Mouse (Mus musculus) midbrain, embryonic 15.5 days (tissue): ENCODE results near the gene Ppif. TPM values are rescaled to one million over a fixed set of nuclear protein-coding genes. Genes with fewer than 3 reads are reported as not detected.
A peak's percentile ranks its signal among the peaks of the same experiment; 100 is the strongest.

ENCODE experiments used
- ATAC-seq: fragments of 200-750 bp; cut with Nextera tagmentation; replicated peaks from 2 replicates; pipeline ENCODE4 v1.8.0; 2017; ENCODE audit warnings: moderate TSS enrichment
- H3K27ac ChIP-seq: fragments of 300-500 bp; sonication (generic); 2 replicates; pipeline ENCODE4 v1.5.1; 2015; ENCODE audit warnings: mild to moderate bottlenecking, inconsistent platforms
- H3K27me3 ChIP-seq: fragments of 300-500 bp; sonication (generic); replicated peaks from 2 replicates; pipeline ENCODE4 v1.6.1; 2015; ENCODE audit warnings: inconsistent platforms
- H3K36me3 ChIP-seq: fragments of 300-500 bp; sonication (generic); replicated peaks from 2 replicates; pipeline ENCODE4 v1.6.1; 2015; ENCODE audit warnings: inconsistent platforms
- H3K4me1 ChIP-seq: fragments of 300-500 bp; sonication (generic); 2 replicates; pipeline ENCODE4 v1.6.1; 2015; ENCODE audit warnings: inconsistent platforms
- H3K4me2 ChIP-seq: fragments of 300-500 bp; sonication (generic); 2 replicates; pipeline ENCODE4 v1.6.1; 2015; ENCODE audit warnings: inconsistent platforms, mild to moderate bottlenecking, moderate library complexity
- H3K4me3 ChIP-seq: fragments of 300-500 bp; sonication (generic); 2 replicates; pipeline ENCODE4 v1.5.1; 2015; ENCODE audit warnings: mild to moderate bottlenecking, inconsistent platforms
- H3K9ac ChIP-seq: fragments of 300-500 bp; sonication (generic); 2 replicates; pipeline ENCODE4 v1.6.1; 2015; ENCODE audit warnings: mild to moderate bottlenecking, inconsistent platforms
- H3K9me3 ChIP-seq: fragments of 300-500 bp; sonication (generic); 2 replicates; pipeline ENCODE4 v1.6.1; 2016; ENCODE audit warnings: inconsistent platforms
- WGBS: fragments of 180-500 bp; shearing (Covaris S2); methylation state at CpG from one replicate; pipeline ENCODE4 v1.1.7; 2015; ENCODE audit warnings: mixed read lengths; 5-methylcytosine and 5-hydroxymethylcytosine counted together
- polyA plus RNA-seq: library from polyadenylated mRNA; unstranded; fragments of >200 nt; fragmentation: Nextera tagmentation; extraction: Ambion mirVana; gene quantifications from 2 replicates; pipeline ENCODE4 v1.2.1, GENCODE M21; 2015

Ppif gene
- polyA plus RNA-seq: 30.6 and 32.0 TPM in 2 replicates

DNA sequence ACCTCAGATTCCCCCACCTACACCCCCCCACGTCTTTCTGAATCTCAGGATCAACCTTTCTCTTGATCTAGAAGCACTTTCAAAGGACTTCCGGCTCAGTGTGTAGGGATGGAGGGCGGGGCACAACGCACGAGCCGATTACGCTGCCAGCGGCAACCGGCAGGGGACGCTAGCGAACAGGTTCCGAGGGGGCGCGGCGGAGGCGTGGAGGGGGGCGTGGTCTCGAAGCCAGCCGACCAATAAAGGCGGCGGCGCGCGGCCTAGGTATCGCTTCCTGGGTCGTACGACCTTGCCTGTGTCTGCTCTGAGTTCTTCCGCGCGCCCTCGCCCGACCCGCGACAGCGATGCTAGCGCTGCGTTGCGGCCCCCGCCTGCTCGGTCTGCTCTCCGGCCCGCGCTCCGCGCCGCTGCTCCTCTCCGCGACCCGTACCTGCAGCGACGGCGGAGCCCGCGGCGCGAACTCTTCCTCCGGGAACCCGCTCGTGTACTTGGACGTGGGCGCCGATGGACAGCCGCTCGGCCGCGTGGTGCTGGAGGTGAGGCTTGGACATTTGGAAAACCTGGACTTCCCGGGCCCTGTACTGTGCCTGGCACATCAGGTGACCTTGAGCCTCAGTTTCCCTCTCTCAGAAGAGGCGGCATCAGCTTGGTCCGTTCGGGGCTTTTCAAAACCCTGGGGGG lies at the start of gene Ppif:
Gene Ppif (plus strand): TSS at position 267 of the 681 bp plus-strand sequence.
- peak; percentile 94 for ATAC-seq
- Histone ChIP-seq H3K36me3 (peaks cover 13% of the 10 kb centered on the region; the same call in 1 of the 2 replicates), H3K27me3 (no peaks in the 10 kb centered on the region), H3K4me2 (peak within 1 kb of the TSS; percentile 83), H3K4me1 (peaks cover 26% of the 10 kb centered on the region), H3K9ac (peak within 1 kb of the TSS; percentile 75), H3K27ac (peak within 1 kb of the TSS; percentile 71), H3K4me3 (peak within 1 kb of the TSS; percentile 78), H3K9me3 (no peaks in the 10 kb centered on the region)
- WGBS: 0% methylated on average over 67 of the region's 70 CpGs

DNA sequence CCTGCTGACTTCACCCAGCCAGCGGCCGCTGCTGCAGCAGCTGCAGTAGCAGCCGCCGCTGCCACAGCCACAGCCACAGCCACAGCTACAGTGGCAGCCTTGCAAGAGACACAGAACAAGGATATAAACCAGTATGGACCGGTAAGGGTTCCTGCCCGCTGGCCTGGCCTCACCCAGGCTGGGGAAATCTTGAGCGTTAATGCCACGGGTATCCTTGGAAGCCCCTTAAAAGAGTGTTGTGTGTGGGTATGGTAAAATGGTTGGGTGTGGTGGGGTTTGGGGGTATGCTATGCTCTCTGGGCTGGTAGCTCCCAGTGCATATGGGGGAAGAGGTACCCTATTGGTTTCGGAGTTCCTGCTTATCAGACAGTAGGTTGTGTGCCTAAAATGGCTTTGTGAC lies 48.2 kb upstream of the Ppif start:
- H3K27me3 ChIP-seq: no peaks in the 10 kb centered on the region
- 84% methylated on average over 9 of the region's 9 CpGs for WGBS
- H3K9ac ChIP-seq: no peak overlapping the region
- no peak overlapping the region for H3K4me2 ChIP-seq
- no peaks in the 10 kb centered on the region for H3K9me3 ChIP-seq
- peaks cover 2% of the 10 kb centered on the region; the same call in 1 of the 2 replicates for H3K4me1 ChIP-seq
- no peak for ATAC-seq
- no peak overlapping the region for H3K4me3 ChIP-seq
- peaks cover 56% of the 10 kb centered on the region for H3K36me3 ChIP-seq
- peak overlapping the region; percentile 14; the same call in 1 of the 2 replicates for H3K27ac ChIP-seq

DNA sequence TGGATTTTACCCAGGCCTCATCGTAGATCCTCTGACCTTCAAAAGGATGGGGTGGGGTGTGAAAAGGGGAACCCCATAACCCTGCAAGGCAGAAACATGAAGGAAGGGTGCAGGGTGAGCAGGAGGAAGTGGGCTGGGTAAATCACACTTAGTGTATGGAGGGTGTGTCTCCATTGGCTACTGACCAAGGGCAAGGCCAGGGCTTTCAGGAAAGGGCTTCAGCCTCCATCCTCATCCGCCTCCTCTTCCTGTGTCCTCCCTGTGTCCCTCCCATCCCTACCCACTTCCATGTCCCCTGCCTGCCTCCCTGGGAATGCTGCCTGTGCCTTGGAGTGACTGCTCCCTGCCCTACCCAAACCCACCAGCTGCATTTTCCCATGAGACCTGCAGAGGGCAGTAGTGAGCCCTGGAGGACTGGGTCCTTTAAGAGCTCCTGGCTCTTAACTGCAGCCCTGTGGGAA lies 47.8 kb upstream of the Ppif start:
- Histone ChIP-seq H3K4me2 (no peak overlapping the region), H3K36me3 (peaks cover 61% of the 10 kb centered on the region), H3K4me3 (no peak overlapping the region), H3K4me1 (no peaks in the 10 kb centered on the region; the same call in 1 of the 2 replicates), H3K27me3 (no peaks in the 10 kb centered on the region), H3K27ac (0 out of 2 replicates have a peak overlapping the region, but pooled peaks have one; percentile 27), H3K9ac (no peak overlapping the region), H3K9me3 (no peaks in the 10 kb centered on the region)
- WGBS: 66% methylated on average over 2 of the region's 2 CpGs
- ATAC-seq: peak; percentile 26; the same call in 1 of the 2 replicates

DNA sequence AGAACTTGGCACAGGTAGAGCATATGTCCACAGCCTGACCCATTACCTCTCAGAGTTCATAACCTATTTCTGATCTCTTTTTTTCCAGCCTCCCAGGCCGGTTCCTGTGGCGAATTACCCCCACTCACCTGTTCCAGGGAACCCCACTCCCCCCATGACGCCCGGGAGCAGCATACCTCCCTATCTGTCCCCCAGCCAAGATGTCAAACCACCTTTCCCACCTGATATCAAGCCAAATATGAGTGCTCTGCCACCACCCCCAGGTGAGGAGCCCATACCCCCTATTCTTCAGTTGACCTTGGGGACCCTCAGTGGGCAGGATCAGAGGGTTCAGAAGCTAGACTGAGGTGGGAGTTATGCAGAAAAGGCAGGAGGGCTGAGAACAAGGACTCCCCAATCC lies 42.8 kb upstream of the Ppif start:
- Histone ChIP-seq H3K9ac (no peak overlapping the region), H3K4me2 (no peak overlapping the region), H3K27me3 (no peaks in the 10 kb centered on the region), H3K27ac (no peak overlapping the region), H3K36me3 (peaks cover 91% of the 10 kb centered on the region), H3K4me1 (no peaks in the 10 kb centered on the region), H3K9me3 (no peaks in the 10 kb centered on the region), H3K4me3 (no peak overlapping the region)
- no peak for ATAC-seq
- WGBS: 95% methylated on average over 4 of the region's 4 CpGs

DNA sequence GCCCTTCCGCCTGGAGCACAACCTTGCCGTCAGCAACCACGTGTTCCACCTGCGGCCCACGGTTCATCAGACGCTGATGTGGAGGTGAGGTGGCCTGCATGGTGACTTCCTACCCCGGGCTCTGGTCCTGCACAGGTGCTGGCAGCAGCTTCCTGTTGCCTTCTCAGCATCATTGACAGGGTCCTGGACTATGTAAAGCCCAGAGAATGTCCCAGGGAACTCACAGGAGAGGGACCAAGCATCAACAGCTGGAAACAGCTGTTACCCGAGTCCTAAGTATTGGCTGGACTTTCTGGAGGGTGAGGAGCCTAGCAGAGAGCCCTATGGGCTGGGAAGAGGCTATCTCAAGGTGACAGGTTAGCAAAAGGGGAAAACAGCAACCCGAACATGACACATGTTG lies 42.0 kb upstream of the Ppif start:
- 91% methylated on average over 9 of the region's 9 CpGs for WGBS
- Histone ChIP-seq H3K27ac (no peak overlapping the region), H3K4me1 (no peaks in the 10 kb centered on the region)

DNA sequence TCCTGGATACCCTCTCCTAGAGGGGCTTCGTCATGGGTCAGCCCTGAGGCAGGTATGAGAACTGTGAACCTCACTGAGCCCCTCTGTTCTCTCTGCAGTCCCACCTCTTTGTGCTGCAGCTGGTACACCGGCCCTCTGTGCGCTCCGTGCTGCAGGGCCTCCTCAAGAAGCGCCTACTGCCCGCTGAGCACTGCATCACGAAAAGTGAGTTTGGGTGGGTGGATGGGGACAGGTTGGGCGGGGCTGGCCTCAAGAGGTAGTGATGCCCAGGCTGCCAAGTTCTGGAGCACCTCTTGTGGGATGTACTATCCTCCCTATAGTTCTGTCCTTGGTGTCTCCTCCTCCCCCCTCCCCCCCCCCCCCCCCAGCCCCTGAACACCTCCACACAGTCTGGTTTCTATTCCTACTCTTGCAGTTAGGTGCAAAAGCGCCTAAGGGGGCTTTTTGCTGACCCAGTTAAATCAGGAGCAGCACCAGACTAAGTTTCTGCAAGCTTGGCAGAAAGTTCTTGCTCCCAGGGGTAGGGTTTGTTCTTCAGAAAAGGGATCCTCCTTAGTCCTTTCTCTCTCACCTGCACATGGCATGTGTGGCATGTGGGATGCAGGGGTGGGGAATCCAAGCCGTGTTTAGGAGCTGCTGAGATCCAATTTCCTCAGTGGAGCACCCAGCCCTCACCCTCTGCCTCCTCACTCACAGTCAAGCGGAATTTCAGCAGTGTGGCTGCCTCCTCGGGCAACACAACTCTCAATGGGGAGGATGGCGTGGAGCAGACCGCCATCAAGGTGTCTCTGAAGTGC lies 39.4 kb upstream of the Ppif start:
- Histone ChIP-seq H3K36me3 (peaks cover 90% of the 10 kb centered on the region), H3K27ac (no peak overlapping the region), H3K4me3 (no peak overlapping the region), H3K27me3 (no peaks in the 10 kb centered on the region), H3K9ac (no peak overlapping the region), H3K9me3 (no peaks in the 10 kb centered on the region), H3K4me2 (no peak overlapping the region), H3K4me1 (no peaks in the 10 kb centered on the region)
- 95% methylated on average over 14 of the region's 14 CpGs for WGBS
- ATAC-seq: no peak

More for the DNA sequence above, 42.0 kb upstream of the Ppif start:
- Histone ChIP-seq H3K4me3 (no peak overlapping the region), H3K27me3 (no peaks in the 10 kb centered on the region), H3K36me3 (peaks cover 94% of the 10 kb centered on the region), H3K9ac (no peak overlapping the region), H3K9me3 (no peaks in the 10 kb centered on the region), H3K4me2 (no peak overlapping the region)
- no peak for ATAC-seq

DNA sequence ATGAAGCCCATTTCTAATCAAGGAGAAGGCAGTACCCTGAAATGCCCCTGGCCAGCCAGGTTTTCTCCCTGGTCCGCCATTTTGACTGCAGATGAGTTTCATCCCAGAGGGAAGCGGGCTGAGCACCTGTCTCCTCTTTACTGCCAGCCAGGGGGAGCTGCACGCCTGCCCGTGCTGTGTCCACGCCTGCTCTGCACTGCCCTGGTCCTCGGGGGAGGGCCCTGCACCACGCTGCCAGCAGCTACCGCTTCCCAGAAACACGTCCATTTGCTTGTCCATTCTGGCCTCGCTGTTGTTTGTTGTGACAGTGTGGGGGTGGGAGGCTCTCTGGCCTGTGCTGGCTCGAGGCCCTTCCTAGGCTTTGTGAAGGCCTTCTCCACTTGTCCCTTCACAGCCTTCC lies 33.3 kb upstream of the Ppif start:
- WGBS: 57% methylated on average over 11 of the region's 11 CpGs
- H3K9me3 ChIP-seq: no peaks in the 10 kb centered on the region
- H3K4me1 ChIP-seq: no peaks in the 10 kb centered on the region
- H3K4me2 ChIP-seq: no peak overlapping the region
- peaks cover 57% of the 10 kb centered on the region for H3K36me3 ChIP-seq
- no peaks in the 10 kb centered on the region for H3K27me3 ChIP-seq
- 0 out of 2 replicates have a peak, but pooled peaks have one; percentile 31 for ATAC-seq
- H3K9ac ChIP-seq: no peak overlapping the region
- no peak overlapping the region for H3K4me3 ChIP-seq
- H3K27ac ChIP-seq: peak overlapping the region; percentile 45; the same call in 1 of the 2 replicates

DNA sequence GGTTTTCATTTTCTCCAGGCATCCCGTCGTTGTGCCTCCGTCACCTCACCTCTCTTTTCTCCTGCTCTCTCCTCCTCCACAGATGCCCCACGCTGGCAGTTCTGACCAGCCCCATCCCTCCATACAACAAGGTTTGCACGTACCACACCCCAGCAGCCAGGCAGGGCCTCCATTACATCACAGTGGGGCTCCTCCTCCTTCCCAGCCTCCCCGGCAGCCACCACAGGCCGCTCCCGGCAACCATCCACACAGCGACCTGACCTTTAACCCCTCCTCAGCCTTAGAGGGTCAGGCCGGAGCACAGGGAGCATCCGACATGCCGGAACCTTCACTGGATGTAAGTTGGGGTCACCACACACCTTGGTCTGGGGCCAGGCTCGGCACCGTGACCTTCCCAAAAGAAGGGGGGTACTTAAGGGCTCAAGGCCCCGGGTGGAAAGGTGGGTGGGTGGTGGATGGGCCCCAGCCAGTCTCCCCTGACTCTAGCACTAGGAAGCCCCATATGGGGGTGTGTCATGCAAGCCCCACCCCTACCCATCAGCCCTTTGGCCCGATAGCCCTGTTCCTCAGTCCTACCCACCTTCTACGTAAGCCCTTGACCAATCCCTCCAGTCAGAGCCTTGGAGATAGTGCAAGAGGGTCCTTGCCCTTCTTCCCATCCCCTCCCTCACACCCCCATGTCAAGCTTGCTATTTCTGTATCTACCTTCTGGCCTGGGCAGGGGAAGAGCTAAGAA lies 32.6 kb upstream of the Ppif start:
- ATAC-seq: no peak
- peaks cover 53% of the 10 kb centered on the region for H3K36me3 ChIP-seq

DNA sequence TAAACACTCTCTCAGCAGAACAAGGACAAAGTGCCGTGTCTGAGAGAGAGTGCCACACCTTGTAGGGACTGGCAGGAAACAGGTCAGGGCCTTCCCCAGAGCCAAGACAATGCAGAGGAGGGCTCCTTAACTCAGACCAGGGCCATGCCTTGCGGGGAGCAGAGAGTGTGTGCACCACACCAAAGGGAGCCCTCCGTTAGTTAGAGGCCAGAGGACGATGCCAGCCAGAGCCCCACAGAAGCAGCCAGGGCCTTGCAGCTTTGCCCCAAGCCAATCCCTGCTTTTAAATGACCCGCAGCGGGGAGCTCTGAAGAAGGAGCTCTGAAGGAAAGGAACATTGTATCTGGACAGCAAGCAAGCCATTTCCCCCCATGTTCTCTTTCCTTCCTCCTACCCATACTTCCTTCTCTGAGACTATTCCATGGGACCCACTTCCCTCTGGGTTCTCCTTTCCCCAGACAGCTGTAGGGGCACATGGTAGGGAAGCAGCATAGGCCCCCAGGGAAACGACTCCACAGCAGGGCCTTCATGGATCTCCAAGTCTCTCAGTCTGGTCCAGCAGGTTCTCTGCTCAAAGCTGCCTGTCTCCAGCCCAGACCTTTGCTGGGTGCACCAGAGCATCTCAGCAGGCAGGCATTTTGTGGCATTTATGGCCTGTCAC lies 30.2 kb upstream of the Ppif start:
- Histone ChIP-seq H3K4me1 (no peaks in the 10 kb centered on the region), H3K9me3 (no peaks in the 10 kb centered on the region), H3K27ac (peak overlapping the region; percentile 47), H3K36me3 (peaks cover 30% of the 10 kb centered on the region), H3K4me2 (no peak overlapping the region), H3K9ac (no peak overlapping the region), H3K27me3 (no peaks in the 10 kb centered on the region), H3K4me3 (no peak overlapping the region)
- 86% methylated on average over 7 of the region's 7 CpGs for WGBS
- ATAC-seq: no peak

More for the DNA sequence above, 32.6 kb upstream of the Ppif start:
- Histone ChIP-seq H3K9ac (no peak overlapping the region), H3K4me1 (no peaks in the 10 kb centered on the region), H3K4me3 (no peak overlapping the region), H3K9me3 (no peaks in the 10 kb centered on the region), H3K4me2 (no peak overlapping the region), H3K27me3 (no peaks in the 10 kb centered on the region), H3K27ac (peak overlapping the region; percentile 45; the same call in 1 of the 2 replicates)
- WGBS: 82% methylated on average over 17 of the region's 17 CpGs

DNA sequence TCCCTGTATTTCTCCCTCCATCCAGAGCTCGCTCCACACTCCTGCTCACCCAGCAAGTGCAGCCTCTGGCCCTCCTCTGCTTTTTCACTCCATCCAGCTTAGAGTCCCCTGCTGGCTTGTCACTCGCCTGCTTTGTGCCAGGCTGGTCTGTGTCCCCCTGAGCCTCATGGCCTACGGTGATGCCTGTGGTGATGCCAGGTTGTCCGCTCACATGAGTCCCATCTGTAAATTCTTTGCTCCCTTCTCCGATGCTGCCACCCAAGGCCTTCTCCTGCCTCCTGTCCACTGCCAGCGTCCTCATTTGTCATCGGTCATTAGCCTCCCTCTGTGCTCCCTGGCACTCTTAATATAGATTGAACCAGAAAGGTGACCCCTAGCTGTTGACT lies 29.7 kb upstream of the Ppif start:
- Histone ChIP-seq H3K9me3 (no peaks in the 10 kb centered on the region), H3K9ac (no peak overlapping the region)
- WGBS: 73% methylated on average over 7 of the region's 7 CpGs

DNA sequence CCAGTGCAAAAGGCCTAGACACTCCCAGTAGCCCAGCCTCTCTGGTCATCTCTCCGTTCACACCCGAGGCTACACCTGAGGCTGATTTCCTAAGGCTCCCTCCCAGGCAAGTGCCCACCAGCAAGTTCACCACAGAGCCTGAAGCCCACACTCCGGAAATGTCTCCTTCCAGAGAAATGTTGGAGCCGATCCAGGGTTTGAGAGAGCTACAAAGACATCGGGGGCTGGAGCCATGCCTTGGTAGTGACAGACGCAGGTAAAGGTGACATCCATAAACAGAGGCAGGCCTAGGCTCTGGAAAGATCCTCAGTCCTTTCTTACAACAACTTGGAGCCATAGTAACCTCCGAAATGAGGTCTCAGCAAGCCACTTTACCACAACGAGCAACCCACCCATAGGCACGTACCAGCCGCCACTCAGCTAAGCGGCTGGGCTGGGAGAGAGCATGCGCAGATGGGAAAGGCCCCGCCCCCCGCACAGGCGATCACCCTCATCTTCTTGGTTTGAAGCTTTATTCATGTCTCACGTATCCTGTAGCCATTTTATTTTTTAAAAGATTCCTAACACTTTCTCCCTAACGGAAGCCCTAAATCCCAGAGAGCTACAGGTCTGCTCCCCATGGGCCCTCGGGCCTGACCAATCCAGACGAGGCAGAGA lies 28.5 kb upstream of the Ppif start:
- WGBS: 66% methylated on average over 19 of the region's 19 CpGs
- H3K36me3 ChIP-seq: peaks cover 22% of the 10 kb centered on the region

More for the DNA sequence above, 29.7 kb upstream of the Ppif start:
- ATAC-seq: no peak
- peak overlapping the region; percentile 47 for H3K27ac ChIP-seq
- no peaks in the 10 kb centered on the region for H3K4me1 ChIP-seq
- no peak overlapping the region for H3K4me2 ChIP-seq
- no peaks in the 10 kb centered on the region for H3K27me3 ChIP-seq
- no peak overlapping the region for H3K4me3 ChIP-seq
- peaks cover 27% of the 10 kb centered on the region for H3K36me3 ChIP-seq

More for the DNA sequence above, 28.5 kb upstream of the Ppif start:
- Histone ChIP-seq H3K4me1 (no peaks in the 10 kb centered on the region), H3K9me3 (no peaks in the 10 kb centered on the region), H3K4me3 (no peak overlapping the region), H3K27me3 (no peaks in the 10 kb centered on the region), H3K4me2 (no peak overlapping the region), H3K9ac (no peak overlapping the region), H3K27ac (0 out of 2 replicates have a peak overlapping the region, but pooled peaks have one; percentile 23)
- ATAC-seq: 0 out of 2 replicates have a peak, but pooled peaks have one; percentile 35
